Mouse (Mus musculus) embryo, embryonic 10.5 days (tissue): ENCODE results near the gene Ccdc65.

ENCODE experiments used
- DNase-seq: peaks from one replicate; pipeline ENCODE4 v3.0.0-alpha.2; 2015; ENCODE audit warnings: low spot score

Ccdc65 gene

GRCm38 (mm10) chr15:98707766-98708372 lies at the start of gene Ccdc65:
Gene Ccdc65, plus strand, starts transcription at chr15:98708207.
- peak; percentile 90 for DNase-seq

GRCm38 (mm10) chr15:98662198-98662566 lies 45.8 kb upstream of the Ccdc65 start:
- peak; percentile 62 for DNase-seq

GRCm38 (mm10) chr15:98662567-98663545 lies 45.2 kb upstream of the Ccdc65 start, which contains the start of gene Ddx23:
Gene Ddx23, minus strand, starts transcription at chr15:98662894.
- peak; percentile 98 for DNase-seq

- DNase-seq, result peak; percentile 46
Observed at GRCm38 (mm10) chr15:98664042-98664907, 43.7 kb upstream of the Ccdc65 start.

- no peak for DNase-seq
Observed at GRCm38 (mm10) chr15:98672592-98672991, 35.4 kb upstream of the Ccdc65 start.

- DNase-seq, result no peak
Observed at GRCm38 (mm10) chr15:98673732-98674131, 34.3 kb upstream of the Ccdc65 start.

GRCm38 (mm10) chr15:98674284-98674993 lies 33.6 kb upstream of the Ccdc65 start:
- DNase-seq, result peak; percentile 62

GRCm38 (mm10) chr15:98674994-98675545 lies 32.9 kb upstream of the Ccdc65 start:
- DNase-seq, result no peak

GRCm38 (mm10) chr15:98675634-98676250 lies 32.3 kb upstream of the Ccdc65 start:
- peak; percentile 39 for DNase-seq

GRCm38 (mm10) chr15:98676471-98676870 lies 31.5 kb upstream of the Ccdc65 start:
- DNase-seq, result no peak

GRCm38 (mm10) chr15:98676940-98677728 lies 30.9 kb upstream of the Ccdc65 start, which contains the start of gene Rnd1:
Gene Rnd1, minus strand, starts transcription at chr15:98677461.
- peak; percentile 93 for DNase-seq

- DNase-seq, result no peak
Observed at GRCm38 (mm10) chr15:98677977-98678376, 30.0 kb upstream of the Ccdc65 start.

- no peak for DNase-seq
Observed at GRCm38 (mm10) chr15:98680660-98681059, 27.3 kb upstream of the Ccdc65 start.

- no peak for DNase-seq
Observed at GRCm38 (mm10) chr15:98681633-98682032, 26.4 kb upstream of the Ccdc65 start.

GRCm38 (mm10) chr15:98683177-98683576 lies 24.8 kb upstream of the Ccdc65 start:
- no peak for DNase-seq

- DNase-seq, result no peak
Observed at GRCm38 (mm10) chr15:98683746-98684145, 24.3 kb upstream of the Ccdc65 start.

GRCm38 (mm10) chr15:98685926-98686325 lies 22.1 kb upstream of the Ccdc65 start:
- DNase-seq, result no peak

GRCm38 (mm10) chr15:98689682-98690081 lies 18.3 kb upstream of the Ccdc65 start:
- no peak for DNase-seq

GRCm38 (mm10) chr15:98691486-98692147 lies 16.4 kb upstream of the Ccdc65 start:
- DNase-seq, result peak; percentile 85
